8 mouse cellular contexts compared by ENCODE assay signal in the genomic region with DNA sequence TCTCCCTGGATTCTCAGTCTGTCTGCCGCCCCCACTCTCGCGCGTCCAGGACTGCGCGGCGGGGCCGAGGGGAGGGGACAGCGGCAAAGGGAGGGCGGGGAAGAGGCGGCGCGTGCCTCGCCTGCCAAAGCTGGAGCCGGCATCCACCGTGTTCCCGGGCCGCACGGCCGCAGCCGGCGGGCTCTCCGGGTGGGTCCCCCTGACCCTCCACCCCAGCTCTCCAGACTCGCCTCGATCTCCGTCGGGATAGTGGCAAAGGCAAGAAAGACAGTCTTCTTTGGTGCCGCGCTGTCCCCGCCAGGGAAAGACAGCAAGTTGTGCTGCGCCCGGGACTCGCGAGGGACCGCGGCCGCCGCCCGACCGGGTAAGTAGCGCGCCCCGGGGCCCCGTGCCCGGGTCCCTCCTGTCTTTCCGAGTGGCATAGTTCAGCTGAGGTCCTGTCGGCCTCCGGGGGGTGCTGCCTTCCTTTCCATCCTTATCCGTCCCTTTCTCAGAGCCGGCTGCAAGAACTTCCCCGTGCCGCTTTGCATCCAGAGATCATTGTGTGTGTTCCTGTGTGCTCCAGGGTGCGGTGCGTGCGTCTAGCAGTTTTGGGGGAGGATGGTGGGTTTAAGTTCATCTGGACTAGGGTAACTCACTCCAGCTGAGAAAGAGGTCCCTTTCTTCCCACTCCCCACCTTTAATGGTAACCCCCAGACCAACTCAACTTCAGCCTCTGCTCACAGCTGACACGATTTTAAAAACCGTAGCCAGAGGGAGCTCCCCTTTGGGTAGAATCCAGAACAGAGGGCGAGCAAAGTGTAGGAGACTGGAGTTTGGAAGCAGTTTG. TPM values are rescaled to one million over a fixed set of nuclear protein-coding genes. Genes with fewer than 3 reads are reported as not detected.
DNase-seq lines count a peak whose midpoint lies in the region; ATAC-seq lines count a peak whose summit lies in the region.

A gene (plus strand): TSS at position 118 of the 829 bp plus-strand sequence.

- H3K27ac ChIP-seq in intestine, embryonic 14.5 days (ENCODE audit: low read depth), result peak within 1 kb of the TSS; percentile 39; the same call in 1 of the 2 replicates
- H3K27ac ChIP-seq in limb, embryonic 10.5 days, result peak within 1 kb of the TSS; percentile 92
- H3K27ac ChIP-seq in midbrain, embryonic 11.5 days (ENCODE audit: low read depth, low read length), result peak within 1 kb of the TSS; percentile 48
- peak within 1 kb of the TSS; percentile 74 for H3K27ac ChIP-seq in stomach, embryonic 16.5 days (ENCODE audit: low read length)

- peak within 1 kb of the TSS; percentile 66 for H3K4me2 ChIP-seq in intestine, embryonic 14.5 days (ENCODE audit: low read length)
- H3K4me2 ChIP-seq in midbrain, embryonic 11.5 days, result peak within 1 kb of the TSS; percentile 83
- peak within 1 kb of the TSS; percentile 74 for H3K4me2 ChIP-seq in stomach, embryonic 16.5 days (ENCODE audit: low read depth, low read length)

- peak within 1 kb of the TSS; percentile 51 for H3K9ac ChIP-seq in intestine, embryonic 14.5 days (ENCODE audit: low read length)
- H3K9ac ChIP-seq in midbrain, embryonic 11.5 days (ENCODE audit: low read length), result peak within 1 kb of the TSS; percentile 88
- peak within 1 kb of the TSS; percentile 83 for H3K9ac ChIP-seq in stomach, embryonic 16.5 days (ENCODE audit: low read length)

- peak; percentile 43 for DNase-seq in layer of hippocampus, adult 11-12 months (ENCODE audit: low spot score)
- no peak for DNase-seq in layer of hippocampus, adult 9-10 months (ENCODE audit: low spot score)
- peak; percentile 88 for DNase-seq in embryo, embryonic 11 days
- peak; percentile 73 to 80 for DNase-seq in gastrocnemius, postnatal 4 days (ENCODE audit: low spot score in 2 of 2)
- peak; percentile 85 for DNase-seq in intestine, embryonic 14.5 days (ENCODE audit: low spot score)
- peak; percentile 85 for DNase-seq in limb, embryonic 10.5 days (ENCODE audit: low spot score)
- DNase-seq in midbrain, embryonic 11.5 days (ENCODE audit: low spot score, missing footprints), result peak; percentile 97

- H3K36me3 ChIP-seq in intestine, embryonic 14.5 days (ENCODE audit: control insufficient read depth, insufficient read depth, low read length), result no peaks in the 10 kb centered on the region
- H3K36me3 ChIP-seq in limb, embryonic 10.5 days, result peaks cover 7% of the 10 kb centered on the region
- H3K36me3 ChIP-seq in midbrain, embryonic 11.5 days (ENCODE audit: control insufficient read depth, insufficient read depth, low read length), result no peaks in the 10 kb centered on the region
- H3K36me3 ChIP-seq in stomach, embryonic 16.5 days (ENCODE audit: control insufficient read depth, insufficient read depth, low read length), result no peaks in the 10 kb centered on the region

- peaks cover 9% of the 10 kb centered on the region; the same call in 1 of the 2 replicates for H3K4me1 ChIP-seq in intestine, embryonic 14.5 days (replicated peaks; ENCODE audit: control insufficient read depth, insufficient read depth, low read length)
- peaks cover 57% of the 10 kb centered on the region for H3K4me1 ChIP-seq in limb, embryonic 10.5 days
- H3K4me1 ChIP-seq in midbrain, embryonic 11.5 days (ENCODE audit: control insufficient read depth, insufficient read depth, low read length), result peaks cover 9% of the 10 kb centered on the region
- peaks cover 9% of the 10 kb centered on the region for H3K4me1 ChIP-seq in stomach, embryonic 16.5 days (ENCODE audit: control insufficient read depth, insufficient read depth, low read length)

- H3K27me3 ChIP-seq in intestine, embryonic 14.5 days (replicated peaks; ENCODE audit: control insufficient read depth, insufficient read depth, low read length), result peaks cover 17% of the 10 kb centered on the region; the same call in 1 of the 2 replicates
- peaks cover 20% of the 10 kb centered on the region for H3K27me3 ChIP-seq in limb, embryonic 10.5 days (ENCODE audit: low read depth, poor library complexity, severe bottlenecking)
- no peaks in the 10 kb centered on the region; the same call in 1 of the 2 replicates for H3K27me3 ChIP-seq in midbrain, embryonic 11.5 days (ENCODE audit: control insufficient read depth, insufficient read depth, low read length)
- no peaks in the 10 kb centered on the region for H3K27me3 ChIP-seq in stomach, embryonic 16.5 days (ENCODE audit: control insufficient read depth, insufficient read depth, low read length)

- no peaks in the 10 kb centered on the region for H3K9me3 ChIP-seq in intestine, embryonic 14.5 days (ENCODE audit: control insufficient read depth, low read length)
- H3K9me3 ChIP-seq in limb, embryonic 10.5 days (replicated peaks), result no peaks in the 10 kb centered on the region
- H3K9me3 ChIP-seq in midbrain, embryonic 11.5 days (ENCODE audit: control insufficient read depth, low read length), result no peaks in the 10 kb centered on the region
- H3K9me3 ChIP-seq in stomach, embryonic 16.5 days (replicated peaks; ENCODE audit: control insufficient read depth, low read length), result no peaks in the 10 kb centered on the region

- H3K4me3 ChIP-seq in intestine, embryonic 14.5 days (ENCODE audit: low read depth, low read length), result peak within 1 kb of the TSS; percentile 62
- H3K4me3 ChIP-seq in limb, embryonic 10.5 days, result peak within 1 kb of the TSS; percentile 85
- H3K4me3 ChIP-seq in midbrain, embryonic 11.5 days (ENCODE audit: low read depth, low read length), result peak within 1 kb of the TSS; percentile 72
- H3K4me3 ChIP-seq in stomach, embryonic 16.5 days (replicated peaks; ENCODE audit: low read length), result peak within 1 kb of the TSS; percentile 78

- under 1% methylated on average over 58 of the region's 58 CpGs for WGBS in intestine, embryonic 14.5 days
- under 1% methylated on average over 47 of the region's 58 CpGs for WGBS in limb, embryonic 10.5 days
- WGBS in midbrain, embryonic 11.5 days, result 0% methylated on average over 42 of the region's 58 CpGs
- WGBS in stomach, embryonic 16.5 days, result 0% methylated on average over 53 of the region's 58 CpGs

- peak; percentile 87 for ATAC-seq in intestine, embryonic 14.5 days (replicated peaks; ENCODE audit: low FRiP score, low TSS enrichment, low read depth)
- ATAC-seq in midbrain, embryonic 11.5 days (ENCODE audit: low FRiP score), result peak; percentile 94
- ATAC-seq in stomach, embryonic 16.5 days (ENCODE audit: insufficient read depth, low FRiP score), result peak; percentile 89

RNA-seq across cellular contexts. Expression of the gene that starts here (rescaled TPM):
- total RNA-seq in gastrocnemius, postnatal 4 days (2021), result 10 to 100 TPM; 56.3 to 64.3 TPM
- polyA plus RNA-seq in intestine, embryonic 14.5 days (2014; fragmentation: Nextera tagmentation; extraction: Ambion mirVana), result 39.9 and 43.1 TPM in 2 replicates
- 61.8 and 90.1 TPM in 2 replicates for polyA plus RNA-seq in limb, embryonic 10.5 days (2016; fragmentation: Nextera tagmentation; extraction: Ambion mirVana)
- polyA plus RNA-seq in midbrain, embryonic 11.5 days (2014; fragmentation: Nextera tagmentation; extraction: Ambion mirVana), result 44.6 and 49.8 TPM in 2 replicates
- 51.2 and 59.9 TPM in 2 replicates for polyA plus RNA-seq in stomach, embryonic 16.5 days (2015; fragmentation: Nextera tagmentation; extraction: Ambion mirVana)

Comparison
In these comparisons a context has a peak if more than half of its experiments do, and no peak if none do; other contexts are left out.
1. H3K27ac ChIP-seq: peak in every context shown above with its lines; median percentile 92 in limb, embryonic 10.5 days; 74 in stomach, embryonic 16.5 days; 48 in midbrain, embryonic 11.5 days; 39 in intestine, embryonic 14.5 days.